Mouse (Mus musculus) megakaryocyte, embryonic 14.5 days (primary cell): ENCODE measurements around the gene Dscam. TPM values are rescaled to one million over a fixed set of nuclear protein-coding genes. Genes with fewer than 3 reads are reported as not detected.

Experiments
- H3K27me3 ChIP-seq: replicated peaks from 2 replicates; pipeline ENCODE3; 2012; ENCODE audit warnings: inconsistent platforms
- H3K36me3 ChIP-seq: replicated peaks from 2 replicates; pipeline ENCODE3; 2012; ENCODE audit warnings: low read length, inconsistent platforms, mixed read lengths
- H3K4me1 ChIP-seq: 2 replicates; pipeline ENCODE4 v1.6.1; 2012; ENCODE audit warnings: inconsistent platforms
- H3K4me3 ChIP-seq: replicated peaks from 2 replicates; pipeline ENCODE3; 2012; ENCODE audit warnings: moderate library complexity, mild to moderate bottlenecking, inconsistent platforms
- H3K9me3 ChIP-seq: 2 replicates; pipeline ENCODE4 v1.6.1; 2012; ENCODE audit warnings: inconsistent platforms
- FLI1 ChIP-seq: IDR thresholded peaks from 2 replicates; pipeline ENCODE4 v1.6.1; 2012; ENCODE audit warnings: low read length, inconsistent platforms, mixed read lengths
- GATA1 ChIP-seq: IDR thresholded peaks from 3 replicates; pipeline ENCODE4 v1.6.1; 2012; ENCODE audit warnings: mixed read lengths, low read length, inconsistent platforms, borderline replicate concordance
- polyA plus RNA-seq: library from polyadenylated mRNA; stranded (reverse); fragments of >175 nt; gene quantifications from 2 replicates; pipeline ENCODE4 v1.2.3, GENCODE M21; 2012; ENCODE audit warnings: low replicate concordance; ENCODE audit not compliant: insufficient read depth

Gene Dscam
- polyA plus RNA-seq, 1 experiment, result not detected

- Histone ChIP-seq H3K36me3 (no peaks in the 10 kb centered on the region), H3K9me3 (peaks cover 6% of the 10 kb centered on the region; the same call in 1 of the 2 replicates), H3K4me3 (no peak overlapping the region), H3K27me3 (no peaks in the 10 kb centered on the region), H3K4me1 (no peaks in the 10 kb centered on the region)
- TF ChIP-seq GATA1 (no peak), FLI1 (no peak)
These were observed 43.3 kb downstream of the Dscam start for GRCm38 (mm10) chr16:97127296-97127695.

- Histone ChIP-seq H3K4me1 (no peaks in the 10 kb centered on the region), H3K4me3 (no peak overlapping the region), H3K27me3 (no peaks in the 10 kb centered on the region), H3K9me3 (no peaks in the 10 kb centered on the region), H3K36me3 (no peaks in the 10 kb centered on the region)
- no peak for TF ChIP-seq GATA1
- TF ChIP-seq FLI1, result no peak
These were observed 60.5 kb downstream of the Dscam start for GRCm38 (mm10) chr16:97110028-97110427.

DNA sequence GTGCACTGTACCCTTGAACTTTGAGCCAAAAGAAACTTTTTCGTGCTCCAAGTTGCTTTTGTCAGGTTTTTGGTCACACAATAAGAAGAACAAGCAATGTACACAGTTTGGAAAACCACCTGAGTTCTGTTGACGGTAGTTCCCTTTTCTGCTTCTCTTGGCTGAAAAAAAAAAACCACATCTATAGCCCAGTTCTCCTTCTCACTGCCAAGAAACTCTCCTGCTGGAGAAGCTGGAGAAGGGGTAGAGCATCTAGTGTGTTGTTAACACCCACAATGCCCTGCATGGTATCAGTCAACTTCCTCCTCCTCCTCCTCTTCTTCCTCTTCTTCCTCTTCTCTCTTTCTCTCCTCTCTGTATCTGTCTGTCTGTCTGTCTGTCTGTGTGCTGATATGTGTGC lies 65.3 kb downstream of the Dscam start:
- Histone ChIP-seq H3K36me3 (no peaks in the 10 kb centered on the region), H3K27me3 (no peaks in the 10 kb centered on the region), H3K4me3 (no peak overlapping the region), H3K4me1 (no peaks in the 10 kb centered on the region; the same call in 1 of the 2 replicates), H3K9me3 (no peaks in the 10 kb centered on the region)
- no peak for TF ChIP-seq FLI1
- no peak for TF ChIP-seq GATA1

DNA sequence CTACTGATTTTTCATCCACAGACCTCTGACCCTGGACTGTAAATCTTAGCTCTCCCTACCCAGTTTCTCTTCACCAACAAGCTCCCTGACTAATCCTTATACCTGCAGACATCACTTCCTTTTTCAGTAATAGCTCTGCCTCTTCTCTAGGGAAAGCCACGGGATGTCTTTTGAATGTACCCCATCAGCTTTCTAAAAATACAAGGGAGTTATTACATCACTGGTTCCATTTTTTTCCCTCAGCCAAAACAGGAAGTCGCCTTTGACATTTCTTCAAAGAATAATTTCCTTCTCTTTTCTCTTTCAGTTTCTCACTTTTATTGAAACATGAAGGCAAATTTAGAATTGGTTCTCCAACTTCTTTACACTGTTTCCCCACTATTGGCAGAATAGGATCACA lies 67.5 kb downstream of the Dscam start:
- H3K4me1 ChIP-seq, result no peaks in the 10 kb centered on the region; the same call in 1 of the 2 replicates
- no peak for TF ChIP-seq FLI1
- TF ChIP-seq GATA1, result no peak
- no peak overlapping the region for H3K4me3 ChIP-seq
- H3K27me3 ChIP-seq, result no peaks in the 10 kb centered on the region
- no peaks in the 10 kb centered on the region for H3K36me3 ChIP-seq
- H3K9me3 ChIP-seq, result no peaks in the 10 kb centered on the region

DNA sequence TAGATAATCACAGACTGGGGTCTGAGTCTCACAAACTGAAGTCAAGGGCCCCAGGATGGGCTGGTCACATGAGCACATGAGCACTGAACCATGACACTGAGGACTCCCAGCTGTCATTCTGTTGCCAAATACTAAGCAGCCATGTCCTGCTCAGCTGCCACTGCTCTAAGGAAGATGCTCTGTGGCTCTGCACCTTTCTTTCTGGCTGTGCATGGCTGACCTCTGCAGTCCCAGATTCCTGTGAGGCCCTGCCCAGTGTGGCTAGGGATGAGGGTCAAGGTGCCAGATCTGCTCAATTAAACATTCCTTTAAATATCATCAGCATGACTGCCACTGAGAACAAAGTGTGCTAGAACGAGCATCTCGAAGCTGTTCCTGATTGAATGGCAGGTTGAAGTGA lies 70.5 kb downstream of the Dscam start:
- H3K4me3 ChIP-seq, result no peak overlapping the region
- TF ChIP-seq FLI1 (no peak), GATA1 (no peak)

GRCm38 (mm10) chr16:97098508-97098907 lies 72.0 kb downstream of the Dscam start:
- H3K4me3 ChIP-seq, result no peak overlapping the region
- no peaks in the 10 kb centered on the region for H3K36me3 ChIP-seq
- no peaks in the 10 kb centered on the region for H3K27me3 ChIP-seq
- H3K9me3 ChIP-seq, result no peaks in the 10 kb centered on the region
- TF ChIP-seq GATA1, result no peak
- TF ChIP-seq FLI1, result no peak
- H3K4me1 ChIP-seq, result no peaks in the 10 kb centered on the region; the same call in 1 of the 2 replicates

More for the DNA sequence above, 70.5 kb downstream of the Dscam start:
- Histone ChIP-seq H3K36me3 (no peaks in the 10 kb centered on the region), H3K4me1 (no peaks in the 10 kb centered on the region; the same call in 1 of the 2 replicates), H3K9me3 (no peaks in the 10 kb centered on the region), H3K27me3 (no peaks in the 10 kb centered on the region)

DNA sequence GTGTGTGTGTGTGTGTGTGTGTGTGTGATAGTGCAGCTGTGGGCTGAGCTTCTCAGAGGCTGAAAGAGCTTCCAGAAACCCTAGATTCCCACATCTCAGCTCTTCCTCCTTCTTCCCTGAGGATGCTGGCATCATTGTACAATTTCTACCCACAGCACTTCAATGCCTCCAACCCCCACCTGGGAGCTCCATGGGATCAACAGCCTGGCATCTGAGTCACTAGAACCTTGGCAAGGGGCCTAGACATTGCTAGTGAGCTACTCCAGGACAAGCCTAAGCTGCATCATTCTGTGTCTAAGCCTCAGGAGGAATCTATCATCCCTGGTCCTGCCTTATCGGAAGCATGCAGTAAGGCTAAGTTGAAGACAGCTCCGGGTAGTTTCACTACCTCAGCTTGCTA lies 73.8 kb downstream of the Dscam start:
- no peak for TF ChIP-seq GATA1
- no peak for TF ChIP-seq FLI1
- Histone ChIP-seq H3K27me3 (no peaks in the 10 kb centered on the region), H3K4me1 (no peaks in the 10 kb centered on the region), H3K4me3 (no peak overlapping the region), H3K9me3 (no peaks in the 10 kb centered on the region), H3K36me3 (no peaks in the 10 kb centered on the region)

- no peaks in the 10 kb centered on the region for H3K9me3 ChIP-seq
- TF ChIP-seq GATA1 (no peak), FLI1 (no peak)
These were observed 75.1 kb downstream of the Dscam start for GRCm38 (mm10) chr16:97095496-97095895.

GRCm38 (mm10) chr16:97089339-97089738 lies 81.2 kb downstream of the Dscam start:
- no peaks in the 10 kb centered on the region for H3K27me3 ChIP-seq
- H3K9me3 ChIP-seq, result no peaks in the 10 kb centered on the region
- no peak overlapping the region for H3K4me3 ChIP-seq
- no peaks in the 10 kb centered on the region for H3K36me3 ChIP-seq
- H3K4me1 ChIP-seq, result no peaks in the 10 kb centered on the region
- TF ChIP-seq FLI1, result no peak
- no peak for TF ChIP-seq GATA1

More at GRCm38 (mm10) chr16:97095496-97095895, 75.1 kb downstream of the Dscam start:
- no peaks in the 10 kb centered on the region for H3K27me3 ChIP-seq
- no peaks in the 10 kb centered on the region for H3K4me1 ChIP-seq
- H3K36me3 ChIP-seq, result no peaks in the 10 kb centered on the region
- no peak overlapping the region for H3K4me3 ChIP-seq

GRCm38 (mm10) chr16:97083694-97084093 lies 86.9 kb downstream of the Dscam start:
- TF ChIP-seq GATA1 (no peak), FLI1 (no peak)
- Histone ChIP-seq H3K36me3 (no peaks in the 10 kb centered on the region), H3K27me3 (no peaks in the 10 kb centered on the region), H3K4me1 (no peaks in the 10 kb centered on the region), H3K4me3 (no peak overlapping the region), H3K9me3 (no peaks in the 10 kb centered on the region)
